Mouse (Mus musculus) c-Kit-positive CD71-positive TER-119-negative erythroid progenitor cells, embryonic 14.5 days (primary cell): ENCODE results near the gene Fam43a.

Experiments
- DNase-seq: peaks from one replicate; pipeline ENCODE4 v3.0.0-alpha.2; 2013; ENCODE audit warnings: low read depth

The Fam43a gene

GRCm38 (mm10) chr16:30595835-30596557 lies 3.5 kb upstream of the Fam43a start:
- DNase-seq, result no peak

DNA sequence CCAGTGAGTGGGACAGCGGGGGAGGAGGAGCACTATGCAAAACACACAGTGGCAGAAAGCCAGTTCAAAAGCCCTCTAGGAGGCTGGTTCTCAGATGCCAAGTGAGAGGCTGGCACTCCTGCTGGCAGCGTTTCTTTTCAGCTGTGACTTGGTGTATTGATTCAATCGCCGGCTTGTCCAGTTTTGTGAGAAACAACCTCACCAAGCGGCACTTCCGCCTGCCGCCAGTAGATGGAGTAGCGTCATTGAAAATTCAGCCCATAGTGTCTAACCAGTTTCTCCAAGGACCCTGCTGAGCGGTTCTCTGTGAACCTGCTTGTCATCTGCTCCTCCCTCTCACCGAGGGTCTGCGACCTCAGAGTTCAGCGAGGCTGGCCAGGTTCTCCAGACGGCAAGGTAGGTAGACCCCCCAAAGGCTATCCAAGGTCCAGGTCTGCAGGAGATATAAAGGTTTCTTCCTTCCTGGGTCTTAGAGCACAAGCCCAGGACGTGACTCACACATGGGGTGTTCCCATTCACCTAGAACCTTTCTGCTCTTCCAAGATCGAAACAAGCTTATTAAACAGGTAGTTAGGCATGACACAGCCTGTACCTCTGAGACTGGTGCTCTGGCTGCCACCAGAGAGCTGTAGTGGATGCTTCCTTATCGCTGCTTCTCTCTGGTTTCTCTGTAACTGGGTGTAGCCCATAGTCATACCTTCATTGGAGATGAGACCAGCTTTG lies 2.4 kb upstream of the Fam43a start:
- peak; percentile 63 for DNase-seq

- DNase-seq, result no peak
Measured at GRCm38 (mm10) chr16:30600431-30601045, 1.0 kb downstream of the Fam43a start.

GRCm38 (mm10) chr16:30601046-30601832 lies 1.7 kb downstream of the Fam43a start:
- DNase-seq, result no peak

DNA sequence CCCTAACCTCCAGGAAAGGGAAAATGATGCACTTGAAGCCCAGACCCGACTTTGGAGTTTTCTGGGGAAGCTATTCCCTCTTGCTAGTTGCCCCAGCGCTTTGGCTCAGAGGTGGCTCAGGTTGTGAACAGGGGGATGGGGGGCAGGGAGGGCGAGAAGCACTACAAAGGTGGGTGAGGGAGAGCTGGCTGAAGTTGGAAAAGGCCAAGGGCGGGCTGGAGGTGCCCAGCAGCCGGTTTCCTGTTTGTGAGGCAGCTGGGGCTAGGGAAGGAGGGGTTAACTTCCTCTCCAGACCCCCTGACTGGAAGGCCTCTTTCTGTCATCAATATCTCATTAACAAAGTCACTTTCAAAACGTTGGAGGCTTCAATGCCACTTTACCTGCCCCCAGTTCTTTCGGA lies 2.4 kb downstream of the Fam43a start:
- DNase-seq, result no peak

GRCm38 (mm10) chr16:30602684-30603530 lies 3.4 kb downstream of the Fam43a start:
- no peak for DNase-seq

GRCm38 (mm10) chr16:30603531-30603842 lies 4.0 kb downstream of the Fam43a start:
- DNase-seq, result no peak

DNA sequence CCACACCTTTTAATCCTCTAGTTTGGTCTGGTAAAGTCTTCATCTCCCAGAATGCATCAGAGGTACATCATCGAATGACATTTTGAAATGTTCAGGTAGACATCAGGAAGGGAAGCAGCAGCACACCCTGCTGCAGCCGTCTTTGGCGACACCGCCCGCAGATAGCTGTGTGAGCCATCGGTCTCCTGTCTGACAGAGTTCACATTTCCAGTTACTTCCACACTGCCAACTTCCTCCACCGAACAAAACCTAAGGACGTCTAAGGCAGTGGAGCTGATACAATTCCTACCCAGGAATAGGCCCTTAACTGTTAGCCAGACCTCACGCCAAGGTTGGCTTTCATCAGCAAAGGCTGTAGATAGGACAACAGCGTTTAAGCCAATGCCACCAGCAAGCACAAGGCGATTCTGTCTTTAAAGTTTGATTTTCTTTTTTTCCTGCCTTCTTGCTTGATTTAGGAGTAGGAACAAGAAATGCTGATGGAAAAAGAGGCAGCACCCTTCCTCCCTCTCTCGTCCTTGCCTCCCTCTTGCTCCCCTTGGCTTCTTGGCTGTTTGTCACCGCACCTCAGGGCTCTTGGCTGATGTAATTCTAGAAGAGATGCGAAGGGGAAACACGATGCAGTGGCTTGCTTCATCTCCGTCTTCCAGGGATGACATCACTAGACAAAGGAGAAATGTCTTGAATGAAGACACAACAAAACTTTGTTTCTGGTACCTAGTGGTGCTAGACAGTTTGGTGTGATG lies 4.7 kb downstream of the Fam43a start:
- DNase-seq, result no peak

GRCm38 (mm10) chr16:30604807-30605137 lies 5.2 kb downstream of the Fam43a start:
- no peak for DNase-seq

GRCm38 (mm10) chr16:30605528-30605927 lies 6.0 kb downstream of the Fam43a start:
- DNase-seq, result no peak

GRCm38 (mm10) chr16:30607868-30608267 lies 8.3 kb downstream of the Fam43a start:
- DNase-seq, result no peak

- no peak for DNase-seq
Measured at GRCm38 (mm10) chr16:30611331-30611730, 11.8 kb downstream of the Fam43a start.

- DNase-seq, result no peak
Measured at GRCm38 (mm10) chr16:30613122-30613521, 13.6 kb downstream of the Fam43a start.

- no peak for DNase-seq
Measured at GRCm38 (mm10) chr16:30614122-30614521, 14.6 kb downstream of the Fam43a start.

- DNase-seq, result no peak
Measured at GRCm38 (mm10) chr16:30614705-30615317, 15.3 kb downstream of the Fam43a start.

DNA sequence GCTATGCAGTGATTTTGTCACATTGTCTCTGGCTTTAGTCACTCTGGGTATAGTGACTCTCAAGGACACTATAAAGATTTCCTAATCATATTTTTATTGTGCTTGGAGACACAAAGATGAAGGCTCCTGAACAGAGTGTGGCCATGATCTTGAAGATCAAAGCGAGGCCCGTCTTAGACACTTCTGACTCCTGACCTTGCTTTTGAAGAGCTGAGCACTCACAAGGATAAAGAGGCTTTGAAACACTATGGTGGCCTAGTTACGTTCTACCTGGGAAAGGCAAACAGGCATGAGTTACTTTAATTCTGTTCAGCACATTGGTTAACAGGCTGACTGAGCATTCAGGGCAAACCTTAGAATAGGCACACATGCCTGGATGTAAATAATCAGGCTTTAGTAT lies 16.8 kb downstream of the Fam43a start:
- no peak for DNase-seq

GRCm38 (mm10) chr16:30623645-30624044 lies 24.1 kb downstream of the Fam43a start:
- DNase-seq, result no peak

DNA sequence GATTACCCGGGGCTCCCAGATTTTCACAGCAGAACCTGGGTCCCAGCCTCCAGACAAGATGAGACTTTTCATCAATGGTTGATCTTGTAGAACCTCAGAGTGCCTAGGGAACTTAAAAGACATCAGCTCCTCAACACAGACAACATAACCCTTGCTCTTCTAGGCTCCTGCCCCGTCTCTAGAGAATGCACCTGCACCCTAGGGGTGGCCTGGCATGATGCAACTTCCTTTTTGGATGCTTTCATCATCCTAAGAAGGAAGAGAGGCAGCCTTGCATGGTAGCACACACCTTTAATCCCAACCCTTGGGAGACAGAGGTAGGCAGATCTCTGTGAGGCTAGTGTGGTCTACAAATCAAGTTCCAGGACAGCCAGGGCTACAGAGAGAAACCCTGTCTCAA lies 25.1 kb downstream of the Fam43a start:
- no peak for DNase-seq

DNA sequence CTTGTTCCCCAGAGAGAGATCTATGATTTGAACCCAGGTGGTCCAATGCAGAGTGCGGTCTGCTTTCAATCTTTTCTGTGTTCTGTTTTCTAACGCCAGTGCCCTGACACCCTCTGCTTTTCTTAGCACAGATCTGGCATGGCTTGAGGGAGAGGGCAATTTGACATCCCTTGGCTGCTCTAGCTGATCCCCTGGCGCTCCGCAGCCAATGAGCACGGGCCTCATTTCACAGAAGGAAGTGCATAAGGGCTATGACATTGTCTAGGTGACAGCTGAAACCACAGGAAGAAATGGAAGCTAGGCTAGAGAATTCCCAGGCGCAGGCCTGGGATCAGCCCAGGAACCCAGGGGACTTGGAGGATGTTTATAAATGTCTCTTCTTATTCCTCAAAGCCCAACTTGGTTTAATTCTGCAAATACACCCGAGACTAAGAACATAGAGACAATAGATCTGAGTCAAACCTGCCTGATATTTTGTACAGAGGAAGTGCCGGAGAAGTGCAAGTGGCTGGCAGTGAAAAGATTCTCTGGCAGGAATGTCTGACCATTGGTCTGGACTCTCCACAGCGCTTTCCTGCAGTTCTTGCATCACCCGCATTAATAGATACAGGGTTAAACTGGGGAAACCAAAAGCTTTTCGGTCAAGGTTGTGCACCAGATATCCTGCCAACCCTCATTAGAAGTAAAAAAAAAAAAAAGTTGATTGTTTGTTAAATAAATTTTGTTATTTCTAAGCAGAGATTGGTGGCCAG lies 28.2 kb downstream of the Fam43a start:
- no peak for DNase-seq

DNA sequence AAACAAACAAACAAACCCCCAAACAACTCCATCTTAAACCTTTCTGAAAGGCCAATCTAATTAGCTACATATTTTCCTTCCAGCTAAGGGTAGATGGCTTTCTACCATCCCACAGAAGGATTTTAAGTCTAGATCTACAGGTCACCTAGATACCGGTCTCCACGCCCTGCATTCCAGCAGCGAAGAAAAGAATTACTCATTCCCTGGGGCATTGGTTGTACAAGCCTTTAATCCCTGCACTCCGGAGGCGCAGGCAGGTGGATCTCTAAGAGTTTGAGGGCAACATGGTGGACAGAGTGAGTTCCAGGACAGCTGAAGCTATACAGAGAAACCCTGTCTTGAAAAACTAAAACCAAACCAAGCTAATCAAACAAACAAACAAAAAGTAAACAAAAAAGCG lies 28.9 kb downstream of the Fam43a start:
- DNase-seq, result no peak
